Mouse (Mus musculus): ENCODE measurements around the gene Rapgef6. TPM values are rescaled to one million over a fixed set of nuclear protein-coding genes. Genes with fewer than 3 reads are reported as not detected.

The Rapgef6 gene
- polyA plus RNA-seq, 1 experiment from 2014 or later = 26.9 TPM

DNA sequence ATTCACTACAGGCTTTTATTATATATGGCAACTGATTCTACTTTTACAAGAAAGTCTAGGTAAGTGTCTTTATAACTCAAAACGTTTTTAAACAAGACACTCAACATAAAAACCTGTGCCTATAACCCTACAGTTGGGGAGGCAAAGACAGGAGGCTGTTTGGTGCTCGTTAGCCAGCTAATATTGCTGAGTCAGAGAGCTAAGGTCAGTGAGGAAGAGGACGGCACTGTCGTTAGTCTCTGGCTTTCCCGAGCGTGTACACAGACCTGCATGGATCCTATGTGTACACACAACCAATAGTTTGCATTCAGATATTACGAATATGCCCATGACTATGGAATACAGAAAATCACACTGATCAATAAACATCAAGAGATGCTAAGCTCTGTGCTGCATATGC is 208.7 kb downstream of the Rapgef6 start:
- no peak for ATAC-seq (ENCODE audit: insufficient number of reproducible peaks, insufficient read depth, low FRiP score, low read depth)
- Histone ChIP-seq H3K4me3 (ENCODE audit: control insufficient read depth in 1 of 2, insufficient read depth in 1 of 2, low read depth in 1 of 2, low read length in 2 of 2) (no peak overlapping the region), H3K27me3 (ENCODE audit: control insufficient read depth, insufficient read depth, low read length) (no peaks in the 10 kb centered on the region), H3K9me3 (ENCODE audit: control insufficient read depth, low read length) (no peaks in the 10 kb centered on the region), H3K9ac (ENCODE audit: low read length) (no peak overlapping the region), H3K4me2 (ENCODE audit: low read length) (no peak overlapping the region), H3K27ac (replicated peaks in 1 of 2; ENCODE audit: control insufficient read depth in 1 of 2, insufficient read depth in 1 of 2, low read depth in 2 of 2, low read length in 2 of 2) (no peak overlapping the region), H3K36me3 (ENCODE audit: control insufficient read depth, insufficient read depth, low read length) (peaks cover 23% of the 10 kb centered on the region; the same call in 1 of the 2 replicates), H3K4me1 (ENCODE audit: control insufficient read depth in 2 of 2, insufficient read depth in 2 of 2, low read length in 2 of 2) (peaks cover 15 to 21% of the 10 kb centered on the region in 2 experiments)
- WGBS = 86% methylated on average over 7 of the region's 7 CpGs

DNA sequence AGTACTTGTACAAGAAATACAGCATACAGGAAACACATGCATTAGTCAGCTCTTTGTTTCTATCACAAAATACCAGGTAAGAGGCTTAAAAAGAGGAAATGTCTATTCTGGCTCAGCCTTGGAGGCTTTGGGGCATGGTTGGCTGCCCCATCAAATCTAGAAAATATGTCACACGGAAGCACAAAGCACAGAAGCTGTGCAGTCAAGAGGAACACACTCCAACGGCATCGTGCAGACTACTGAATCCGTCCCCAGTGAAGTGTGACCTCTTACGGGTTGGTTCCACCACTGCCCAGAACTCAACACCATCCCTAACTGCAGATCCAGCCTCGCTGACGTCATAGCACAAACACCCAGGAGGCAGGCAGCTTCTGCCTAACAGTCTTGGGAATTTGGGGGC is 210.9 kb downstream of the Rapgef6 start:
- H3K9me3 ChIP-seq (ENCODE audit: control insufficient read depth, low read length) = no peaks in the 10 kb centered on the region

GRCm38 (mm10) chr11:54735114-54735513 is 212.5 kb downstream of the Rapgef6 start:
- 68% methylated on average over 1 of the region's 1 CpGs for WGBS
- H3K27me3 ChIP-seq (ENCODE audit: control insufficient read depth, insufficient read depth, low read length) = no peaks in the 10 kb centered on the region
- no peak overlapping the region for H3K9ac ChIP-seq (ENCODE audit: low read length)
- no peak for ATAC-seq (ENCODE audit: insufficient number of reproducible peaks, insufficient read depth, low FRiP score, low read depth)
- H3K9me3 ChIP-seq (ENCODE audit: control insufficient read depth, low read length) = no peaks in the 10 kb centered on the region
- H3K4me1 ChIP-seq (ENCODE audit: control insufficient read depth in 2 of 2, insufficient read depth in 2 of 2, low read length in 2 of 2) = peaks cover 7 to 8% of the 10 kb centered on the region in 2 experiments; a peak in 2 of 4 replicates
- peaks cover 44% of the 10 kb centered on the region for H3K36me3 ChIP-seq (ENCODE audit: control insufficient read depth, insufficient read depth, low read length)
- H3K4me3 ChIP-seq (ENCODE audit: control insufficient read depth in 1 of 2, insufficient read depth in 1 of 2, low read depth in 1 of 2, low read length in 2 of 2) = no peak overlapping the region
- H3K27ac ChIP-seq (replicated peaks in 1 of 2; ENCODE audit: control insufficient read depth in 1 of 2, insufficient read depth in 1 of 2, low read depth in 2 of 2, low read length in 2 of 2) = no peak overlapping the region
- no peak overlapping the region for H3K4me2 ChIP-seq (ENCODE audit: low read length)

More for the DNA sequence above, 210.9 kb downstream of the Rapgef6 start:
- no peaks in the 10 kb centered on the region for H3K27me3 ChIP-seq (ENCODE audit: control insufficient read depth, insufficient read depth, low read length)
- no peak overlapping the region for H3K4me2 ChIP-seq (ENCODE audit: low read length)
- 56% methylated on average over 7 of the region's 7 CpGs for WGBS
- H3K27ac ChIP-seq (replicated peaks in 1 of 2; ENCODE audit: control insufficient read depth in 1 of 2, insufficient read depth in 1 of 2, low read depth in 2 of 2, low read length in 2 of 2) = no peak overlapping the region
- ATAC-seq (ENCODE audit: insufficient number of reproducible peaks, insufficient read depth, low FRiP score, low read depth) = no peak
- H3K4me1 ChIP-seq (ENCODE audit: control insufficient read depth in 2 of 2, insufficient read depth in 2 of 2, low read length in 2 of 2) = peaks cover 7 to 8% of the 10 kb centered on the region in 2 experiments; a peak in 2 of 4 replicates
- H3K9ac ChIP-seq (ENCODE audit: low read length) = no peak overlapping the region
- H3K4me3 ChIP-seq (ENCODE audit: control insufficient read depth in 1 of 2, insufficient read depth in 1 of 2, low read depth in 1 of 2, low read length in 2 of 2) = no peak overlapping the region
- peaks cover 30% of the 10 kb centered on the region; the same call in 1 of the 2 replicates for H3K36me3 ChIP-seq (ENCODE audit: control insufficient read depth, insufficient read depth, low read length)

DNA sequence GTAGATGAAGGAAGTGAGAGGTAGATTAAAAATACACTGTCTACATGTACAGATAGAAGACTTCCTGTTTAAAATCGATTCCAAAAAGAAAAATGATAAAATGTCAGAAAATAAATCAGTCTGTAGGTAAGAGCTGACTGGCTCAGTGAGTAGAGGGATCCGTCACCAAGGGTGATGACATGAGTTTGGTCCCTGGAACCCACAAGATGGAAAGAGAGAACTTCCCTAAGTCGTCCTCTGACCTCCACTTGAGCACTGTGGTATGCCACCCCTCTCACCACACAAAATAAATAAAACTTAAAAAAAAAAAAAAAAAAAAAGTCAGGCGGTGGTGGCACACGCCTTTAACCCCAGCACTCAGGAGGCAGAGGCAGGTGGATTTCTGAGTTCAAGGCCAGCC is 214.3 kb downstream of the Rapgef6 start:
- ATAC-seq (ENCODE audit: insufficient number of reproducible peaks, insufficient read depth, low FRiP score, low read depth) = no peak
- Histone ChIP-seq H3K36me3 (ENCODE audit: control insufficient read depth, insufficient read depth, low read length) (peaks cover 45% of the 10 kb centered on the region), H3K27me3 (ENCODE audit: control insufficient read depth, insufficient read depth, low read length) (no peaks in the 10 kb centered on the region), H3K4me1 (ENCODE audit: control insufficient read depth in 2 of 2, insufficient read depth in 2 of 2, low read length in 2 of 2) (peaks cover 7 to 8% of the 10 kb centered on the region in 2 experiments; a peak in 2 of 4 replicates), H3K9ac (ENCODE audit: low read length) (no peak overlapping the region), H3K4me3 (ENCODE audit: control insufficient read depth in 1 of 2, insufficient read depth in 1 of 2, low read depth in 1 of 2, low read length in 2 of 2) (no peak overlapping the region), H3K4me2 (ENCODE audit: low read length) (no peak overlapping the region), H3K9me3 (ENCODE audit: control insufficient read depth, low read length) (no peaks in the 10 kb centered on the region), H3K27ac (replicated peaks in 1 of 2; ENCODE audit: control insufficient read depth in 1 of 2, insufficient read depth in 1 of 2, low read depth in 2 of 2, low read length in 2 of 2) (no peak overlapping the region)
- whole genome bisulfite sequencing = 72% methylated on average over 5 of the region's 5 CpGs

DNA sequence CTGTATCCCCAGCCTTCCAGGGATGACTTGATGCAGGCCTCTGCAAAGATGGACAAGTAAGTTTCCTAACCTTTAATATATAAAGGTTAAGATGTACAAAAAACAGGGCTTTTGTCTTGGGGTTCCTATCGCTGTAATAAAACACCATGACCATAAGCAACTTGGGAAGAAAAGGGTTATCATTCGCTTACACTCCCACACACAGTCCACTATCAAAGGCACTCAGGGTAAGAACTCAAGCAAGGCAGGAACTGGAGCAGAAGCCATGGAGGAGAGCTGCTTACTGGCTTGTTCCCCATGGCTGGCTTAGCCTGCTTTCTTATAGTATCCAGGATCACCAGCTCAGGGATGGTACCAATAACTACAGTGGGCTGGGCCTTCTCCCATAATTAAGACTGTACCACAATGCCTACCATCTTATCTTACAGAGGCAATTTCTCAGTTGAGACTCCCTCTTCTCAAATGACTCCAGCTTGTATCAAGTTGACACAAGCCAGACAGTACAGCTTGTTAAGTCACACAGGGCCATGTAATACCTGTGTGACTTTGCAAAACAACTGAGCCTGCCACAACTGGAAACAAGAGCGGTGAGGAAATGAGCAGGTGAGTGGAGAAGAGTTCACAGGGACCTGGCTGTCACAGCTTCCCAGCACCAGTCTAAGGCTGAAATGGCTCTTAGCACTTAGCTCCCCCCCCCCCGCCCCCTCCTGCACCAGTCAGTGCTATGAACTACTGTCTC is 216.5 kb downstream of the Rapgef6 start:
- 91% methylated on average over 4 of the region's 4 CpGs for WGBS
- no peak overlapping the region for H3K4me2 ChIP-seq (ENCODE audit: low read length)
- H3K9me3 ChIP-seq (ENCODE audit: control insufficient read depth, low read length) = no peaks in the 10 kb centered on the region
- peaks cover 3 to 5% of the 10 kb centered on the region in 2 experiments; a peak in 2 of 4 replicates for H3K4me1 ChIP-seq (ENCODE audit: control insufficient read depth in 2 of 2, insufficient read depth in 2 of 2, low read length in 2 of 2)
- H3K27ac ChIP-seq (replicated peaks in 1 of 2; ENCODE audit: control insufficient read depth in 1 of 2, insufficient read depth in 1 of 2, low read depth in 2 of 2, low read length in 2 of 2) = no peak overlapping the region
- H3K4me3 ChIP-seq (ENCODE audit: control insufficient read depth in 1 of 2, insufficient read depth in 1 of 2, low read depth in 1 of 2, low read length in 2 of 2) = no peak overlapping the region
- no peak for ATAC-seq (ENCODE audit: insufficient number of reproducible peaks, insufficient read depth, low FRiP score, low read depth)
- H3K36me3 ChIP-seq (ENCODE audit: control insufficient read depth, insufficient read depth, low read length) = peaks cover 35% of the 10 kb centered on the region
- H3K27me3 ChIP-seq (ENCODE audit: control insufficient read depth, insufficient read depth, low read length) = no peaks in the 10 kb centered on the region
- no peak overlapping the region for H3K9ac ChIP-seq (ENCODE audit: low read length)

- no peaks in the 10 kb centered on the region for H3K9me3 ChIP-seq (ENCODE audit: control insufficient read depth, low read length)
- H3K27ac ChIP-seq (replicated peaks in 1 of 2; ENCODE audit: control insufficient read depth in 1 of 2, insufficient read depth in 1 of 2, low read depth in 2 of 2, low read length in 2 of 2) = no peak overlapping the region
- WGBS = 91% methylated on average over 2 of the region's 2 CpGs
- H3K36me3 ChIP-seq (ENCODE audit: control insufficient read depth, insufficient read depth, low read length) = peaks cover 24% of the 10 kb centered on the region
- ATAC-seq (ENCODE audit: insufficient number of reproducible peaks, insufficient read depth, low FRiP score, low read depth) = no peak
- peaks cover 3 to 7% of the 10 kb centered on the region in 2 experiments; a peak in 2 of 4 replicates for H3K4me1 ChIP-seq (ENCODE audit: control insufficient read depth in 2 of 2, insufficient read depth in 2 of 2, low read length in 2 of 2)
- no peak overlapping the region for H3K4me2 ChIP-seq (ENCODE audit: low read length)
- no peaks in the 10 kb centered on the region for H3K27me3 ChIP-seq (ENCODE audit: control insufficient read depth, insufficient read depth, low read length)
- no peak overlapping the region for H3K9ac ChIP-seq (ENCODE audit: low read length)
- no peak overlapping the region for H3K4me3 ChIP-seq (ENCODE audit: control insufficient read depth in 1 of 2, insufficient read depth in 1 of 2, low read depth in 1 of 2, low read length in 2 of 2)
Measured at GRCm38 (mm10) chr11:54741330-54741729, 218.7 kb downstream of the Rapgef6 start.

GRCm38 (mm10) chr11:54744231-54744630 is 221.6 kb downstream of the Rapgef6 start:
- ATAC-seq (ENCODE audit: insufficient number of reproducible peaks, insufficient read depth, low FRiP score, low read depth) = no peak
- no peak overlapping the region for H3K4me2 ChIP-seq (ENCODE audit: low read length)
- peak overlapping the region in 1 of 2 experiments; percentile 33; a peak in 1 of 4 replicates for H3K27ac ChIP-seq (replicated peaks in 1 of 2; ENCODE audit: control insufficient read depth in 1 of 2, insufficient read depth in 1 of 2, low read depth in 2 of 2, low read length in 2 of 2)
- WGBS = 61% methylated on average over 1 of the region's 1 CpGs
- peak overlapping the region; percentile 30; the same call in 1 of the 2 replicates for H3K9ac ChIP-seq (ENCODE audit: low read length)
- H3K4me1 ChIP-seq (ENCODE audit: control insufficient read depth in 2 of 2, insufficient read depth in 2 of 2, low read length in 2 of 2) = 0 out of 4 replicates have a peak, but pooled peaks cover 0 to 4% of the 10 kb centered on the region in 2 experiments
- H3K9me3 ChIP-seq (ENCODE audit: control insufficient read depth, low read length) = no peaks in the 10 kb centered on the region
- no peak overlapping the region for H3K4me3 ChIP-seq (ENCODE audit: control insufficient read depth in 1 of 2, insufficient read depth in 1 of 2, low read depth in 1 of 2, low read length in 2 of 2)
- peaks cover 22% of the 10 kb centered on the region for H3K36me3 ChIP-seq (ENCODE audit: control insufficient read depth, insufficient read depth, low read length)
- H3K27me3 ChIP-seq (ENCODE audit: control insufficient read depth, insufficient read depth, low read length) = no peaks in the 10 kb centered on the region

Data from heart, embryonic 14.5 days (tissue).